Mouse (Mus musculus) megakaryocyte progenitor cell, adult 5-6 weeks (primary cell): ENCODE data around the gene Cd200r4. TPM values are rescaled to one million over a fixed set of nuclear protein-coding genes. Genes with fewer than 3 reads are reported as not detected.
"Not testable (repeated sequence)": the region's sequence is repeated elsewhere in the genome, so short reads cannot be mapped to it uniquely, and the experiment has no call there.

Source experiments
- ATAC-seq: replicated peaks from 2 replicates; pipeline ENCODE4 v1.8.0; 2016; ENCODE audit warnings: mild to moderate bottlenecking, moderate TSS enrichment, inconsistent platforms; ENCODE audit not compliant: poor library complexity
- total RNA-seq, 2 experiments: library from RNA; stranded (forward) in 1 of 2; stranded (reverse) in 1 of 2; fragments of 157-497, 149-512 nt in 1 of 2; fragments of 200-1000 nt in 1 of 2; gene quantifications; 2 replicates each; pipeline versions ENCODE4 v1.2.3 to v1.2.4; 2015 to 2017

Gene Cd200r4
- total RNA-seq (2015) (0.12 and 0.54 TPM in 2 replicates), total RNA-seq (2017) (0.37 TPM in 1 of 2 replicates, not detected in the other)

DNA sequence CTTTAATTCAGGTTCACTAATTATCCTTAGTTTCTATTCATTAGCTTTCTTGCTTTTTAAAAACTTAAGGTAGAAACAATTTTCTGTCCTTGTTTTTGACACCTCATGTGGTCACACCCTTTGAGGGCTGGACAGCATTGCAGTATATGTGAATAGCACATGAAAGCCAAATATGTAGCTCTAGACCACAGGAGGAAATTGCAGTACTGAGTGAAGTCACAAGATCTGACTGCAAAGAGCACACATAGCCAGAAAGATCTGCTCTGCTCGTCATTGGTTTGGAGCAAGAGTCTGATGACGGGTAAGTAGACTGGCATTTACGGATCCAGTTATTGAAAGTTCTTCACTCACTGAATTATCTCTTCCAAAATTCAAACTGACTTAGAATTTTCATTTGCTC lies at the start of gene Cd200r4:
TSS of gene Cd200r4 (plus strand) at position 190 of the 400 bp plus-strand sequence.
- peak; percentile 84 for ATAC-seq

DNA sequence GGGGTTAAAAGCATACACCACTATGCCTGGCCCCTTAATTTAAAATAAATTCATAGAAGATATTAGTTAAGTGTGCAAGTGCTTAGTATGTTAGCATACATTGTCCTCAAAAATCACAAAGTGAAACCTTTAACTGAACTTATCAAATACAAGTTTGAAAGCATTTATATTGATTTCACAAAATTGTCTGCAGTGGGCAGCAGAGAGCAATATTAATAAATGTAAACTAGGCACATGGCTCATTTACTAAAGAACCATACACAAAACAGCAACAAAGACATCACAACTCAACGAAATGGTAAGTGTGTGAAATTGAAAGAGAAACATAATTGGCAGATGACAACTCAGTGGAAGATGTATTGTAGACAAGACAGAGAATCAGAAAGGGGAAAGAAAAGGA lies 49.7 kb upstream of the Cd200r4 start:
- peak; percentile 39; the same call in 1 of the 2 replicates for ATAC-seq

DNA sequence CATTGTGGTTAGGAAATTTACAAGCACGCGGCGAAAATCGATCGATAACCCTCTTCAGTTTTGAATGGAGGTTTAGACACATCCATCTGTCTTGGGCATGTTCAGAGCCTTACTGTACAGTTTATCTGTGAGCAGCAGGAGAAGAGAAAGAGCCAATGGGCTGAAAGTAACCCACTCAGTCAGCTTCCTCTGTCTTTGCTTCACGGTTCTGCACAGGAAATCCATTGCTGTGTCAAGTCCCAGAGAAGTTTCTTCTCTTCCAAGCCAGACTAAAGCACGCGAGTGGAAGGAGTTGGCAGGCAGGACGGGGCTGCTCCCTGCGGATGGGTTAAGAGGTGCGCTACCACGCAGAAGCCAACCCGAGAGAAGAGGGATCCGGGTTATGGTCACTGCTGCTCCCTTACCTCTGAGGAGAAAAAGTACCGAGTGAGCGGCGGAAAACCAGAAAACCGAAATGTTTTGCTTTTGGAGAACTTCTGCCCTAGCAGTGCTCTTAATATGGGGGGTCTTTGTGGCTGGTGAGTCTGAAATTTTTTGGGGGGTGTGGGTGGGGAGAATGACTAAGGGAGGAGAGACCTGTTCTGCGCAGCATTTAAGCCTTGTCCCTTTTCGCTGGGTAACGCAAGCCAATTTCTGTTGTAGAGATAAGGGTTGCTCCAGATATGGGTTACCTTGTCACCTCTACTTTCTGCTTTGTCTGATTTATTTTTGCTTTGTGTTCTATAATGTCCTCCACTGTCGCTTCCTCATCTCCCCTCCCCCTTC lies 45.8 kb upstream of the Cd200r4 start, which contains the start of gene Cd200r1:
TSS of gene Cd200r1 (plus strand) at position 182 of the 765 bp plus-strand sequence.
- peak; percentile 73 for ATAC-seq

DNA sequence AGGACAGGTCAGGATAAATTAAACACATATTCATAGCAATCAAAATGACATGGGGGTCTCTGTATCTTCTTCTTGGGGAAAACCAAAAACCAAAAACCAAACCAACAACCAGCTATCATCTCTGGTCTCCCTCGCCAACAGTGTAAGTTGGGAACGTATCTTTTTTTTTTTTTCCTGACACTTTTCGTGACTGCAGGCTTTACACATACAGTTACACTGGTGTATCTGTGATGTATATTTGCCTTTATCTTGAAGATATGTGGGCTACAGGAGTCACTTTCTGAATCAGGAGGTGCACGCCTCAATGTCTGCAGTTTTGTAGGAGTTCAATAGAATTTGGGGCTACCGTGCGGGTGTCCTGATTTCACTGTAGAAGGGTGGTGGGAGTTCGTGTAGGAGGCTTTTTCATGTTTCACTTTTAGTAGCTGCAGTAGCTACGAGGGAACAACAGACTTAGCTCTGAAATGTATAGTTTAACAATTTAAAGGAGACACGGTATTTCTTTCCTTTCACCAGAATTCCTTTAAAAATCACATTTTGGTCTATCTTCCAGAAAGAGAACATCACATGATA lies 45.1 kb upstream of the Cd200r4 start:
- no peak for ATAC-seq

DNA sequence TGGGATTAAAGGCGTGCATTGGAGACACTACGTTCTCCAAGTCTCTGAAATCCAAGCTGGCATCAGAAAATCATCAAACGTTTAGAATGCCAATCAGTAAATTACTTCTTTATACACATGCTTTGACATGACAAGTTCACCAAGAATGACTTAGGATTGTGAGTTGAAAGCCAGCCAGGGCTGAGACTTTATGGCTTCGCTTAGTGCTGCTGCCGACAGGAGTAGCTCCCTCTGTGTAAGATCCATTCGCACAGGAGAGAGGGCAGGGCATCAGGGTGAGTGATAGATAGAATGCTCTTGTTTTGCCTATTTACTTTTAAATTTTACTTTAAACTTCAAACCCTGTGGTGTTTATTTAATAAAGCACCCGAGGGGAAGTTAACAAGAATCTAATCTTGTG lies 44.0 kb upstream of the Cd200r4 start:
- no peak for ATAC-seq

DNA sequence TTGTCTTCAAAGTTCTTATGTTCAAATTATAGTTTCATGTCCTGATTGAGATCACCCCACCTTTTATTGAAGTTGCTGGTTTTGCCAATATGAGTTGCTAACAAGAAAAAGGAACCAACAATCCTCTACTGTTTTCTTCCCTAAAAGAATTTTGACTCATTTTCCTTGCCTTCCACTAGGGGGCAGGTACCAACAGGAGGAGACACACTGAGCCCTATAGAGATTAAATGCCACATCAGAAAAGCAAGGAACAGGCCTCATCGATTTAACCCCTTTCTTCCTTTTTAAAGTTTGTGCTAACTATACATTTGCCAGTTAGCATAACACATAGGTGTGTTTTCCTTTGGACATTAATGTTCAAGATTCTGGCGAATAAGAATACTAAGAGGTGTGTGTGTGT lies 43.6 kb upstream of the Cd200r4 start:
- ATAC-seq: peak; percentile 78

DNA sequence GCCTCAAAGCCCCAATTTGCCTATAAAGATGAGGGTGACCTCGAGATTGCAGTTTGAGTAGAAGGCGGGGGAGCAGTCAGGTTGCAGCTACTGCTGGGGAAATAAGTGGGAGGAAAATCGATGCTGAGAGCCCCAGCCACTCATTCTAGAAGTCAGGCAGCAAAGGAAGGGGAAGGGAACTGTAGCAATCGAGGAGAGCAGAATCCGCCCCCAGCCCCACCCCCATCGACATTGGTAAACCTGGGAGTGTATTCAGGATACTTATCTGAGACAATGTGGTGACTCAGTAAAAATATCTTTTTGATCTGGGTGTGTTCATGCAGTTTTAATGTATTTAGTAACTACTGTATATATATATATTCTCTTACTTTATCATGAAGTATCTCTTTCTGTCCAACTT lies 39.0 kb upstream of the Cd200r4 start:
- peak; percentile 36 for ATAC-seq

DNA sequence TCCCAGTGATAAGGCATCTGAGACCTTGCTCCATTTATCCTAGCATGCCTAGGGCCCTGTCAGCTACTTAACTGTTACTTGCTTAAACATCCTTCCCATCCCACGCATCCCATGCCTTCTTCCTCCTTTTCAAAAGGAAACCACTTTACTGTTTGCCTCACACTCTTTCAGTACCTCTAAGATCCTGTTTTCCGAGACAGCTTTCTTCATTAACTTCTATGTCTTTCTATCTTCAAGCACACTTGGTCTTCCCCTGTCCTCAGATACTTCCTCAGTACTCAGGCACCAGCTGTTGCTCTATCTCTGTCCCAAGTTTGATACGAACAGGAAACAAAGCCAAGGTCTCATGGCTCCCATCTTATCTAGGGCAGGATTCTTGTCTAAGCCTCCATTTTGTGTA lies 37.9 kb upstream of the Cd200r4 start:
- ATAC-seq: peak; percentile 59

DNA sequence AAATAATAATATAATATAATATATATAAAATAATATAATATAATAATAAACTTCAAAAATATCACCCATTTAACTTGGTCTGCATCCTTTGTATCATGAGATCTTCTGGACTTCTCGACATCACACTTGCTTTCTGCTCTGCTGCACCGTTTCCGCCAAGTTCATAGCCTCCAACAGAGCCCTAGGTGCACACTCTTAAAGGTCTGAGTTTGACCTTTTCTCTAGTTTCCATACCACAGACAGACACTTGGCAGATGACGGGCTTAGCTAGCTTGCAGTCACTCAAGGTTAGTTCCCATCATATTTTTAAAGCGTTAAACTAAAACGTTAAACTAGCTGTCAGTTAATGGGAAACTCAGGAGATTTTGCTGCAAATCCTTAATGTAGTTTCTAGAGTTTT lies 37.3 kb upstream of the Cd200r4 start:
- no peak for ATAC-seq

DNA sequence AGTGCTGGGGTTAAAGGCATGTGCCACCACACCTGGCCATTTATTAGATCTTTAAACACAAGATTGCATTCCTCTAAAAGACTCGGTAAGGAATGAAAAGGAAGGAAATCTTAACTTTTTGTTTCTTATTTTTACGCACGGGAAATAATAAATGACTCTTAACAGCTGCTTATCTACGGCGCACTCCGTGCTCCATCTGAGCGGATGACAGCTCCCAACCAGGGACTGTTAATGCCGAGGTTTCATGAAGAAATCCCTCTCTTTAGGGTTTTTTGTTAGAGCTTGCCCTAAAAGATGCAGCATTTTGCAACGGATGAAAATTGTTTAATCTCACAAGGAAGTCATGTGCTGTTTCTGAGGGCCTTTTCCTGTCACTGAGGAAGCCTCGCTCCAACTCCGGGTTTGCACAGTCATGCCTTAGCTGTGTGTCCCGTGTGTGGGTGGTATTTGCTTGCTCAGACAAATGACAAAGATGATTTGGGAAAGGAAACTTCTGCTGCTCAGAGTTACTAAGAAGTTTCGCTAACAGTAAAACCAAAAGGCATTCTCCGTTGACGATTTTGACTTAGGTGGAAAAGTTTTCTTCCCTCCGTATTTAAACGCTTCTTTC lies 32.9 kb upstream of the Cd200r4 start:
- peak; percentile 96 for ATAC-seq

DNA sequence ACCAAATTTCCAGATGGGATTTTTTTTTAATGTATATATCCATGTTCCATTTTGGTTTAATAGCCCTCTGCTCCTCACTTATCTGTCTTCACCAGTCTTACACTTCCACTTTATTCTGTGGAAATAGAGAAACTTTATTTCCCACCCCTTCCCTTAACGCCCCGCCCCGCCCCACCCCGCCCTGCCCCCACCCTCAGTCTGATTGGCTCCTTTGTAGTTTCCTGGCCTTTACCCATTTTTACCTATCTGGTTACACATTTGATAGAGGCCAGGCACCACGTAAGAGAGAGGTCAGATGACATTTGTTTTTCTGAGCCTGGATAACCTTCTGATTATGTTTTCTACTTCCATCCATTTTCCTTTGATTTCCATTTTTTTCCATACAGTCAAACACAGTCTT lies 32.0 kb upstream of the Cd200r4 start:
- no peak for ATAC-seq

DNA sequence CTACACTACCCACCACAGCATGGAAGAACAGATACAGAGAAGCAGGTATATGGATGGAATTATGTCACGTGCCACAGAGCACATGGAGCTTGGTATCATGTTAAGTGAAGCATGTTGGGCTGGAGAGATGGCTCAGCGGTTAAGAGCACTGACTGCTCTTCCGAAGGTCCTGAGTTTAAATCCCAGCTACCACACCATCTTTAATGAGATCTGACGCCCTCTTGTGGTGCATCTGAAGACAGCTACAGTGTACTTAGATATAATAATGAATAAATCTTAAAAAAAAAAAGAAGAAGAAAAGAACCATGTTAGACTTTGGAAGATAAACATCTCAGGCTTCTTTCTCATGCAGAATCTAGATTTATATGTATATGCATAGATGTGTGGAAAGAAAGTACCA lies 30.8 kb upstream of the Cd200r4 start:
- no peak for ATAC-seq

DNA sequence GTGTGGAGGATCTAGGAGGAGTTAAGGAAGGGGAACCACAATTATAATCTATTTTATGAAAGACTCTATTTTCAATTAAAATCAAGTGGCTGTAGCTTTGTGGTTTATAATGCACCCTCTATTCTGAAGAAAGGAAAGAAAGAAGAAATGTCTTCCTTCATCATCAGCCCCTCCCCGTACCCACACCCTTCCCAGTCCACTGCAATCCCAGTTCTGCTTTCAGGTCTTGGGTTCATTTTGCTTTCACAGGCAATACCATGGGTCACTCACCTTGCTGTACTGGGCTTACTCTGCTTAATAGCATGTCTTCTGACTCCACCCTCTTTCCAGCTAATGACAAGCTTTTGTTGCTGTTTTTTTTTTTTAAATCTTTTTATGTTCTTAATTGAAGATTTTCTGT lies 24.6 kb upstream of the Cd200r4 start:
- ATAC-seq: no peak

DNA sequence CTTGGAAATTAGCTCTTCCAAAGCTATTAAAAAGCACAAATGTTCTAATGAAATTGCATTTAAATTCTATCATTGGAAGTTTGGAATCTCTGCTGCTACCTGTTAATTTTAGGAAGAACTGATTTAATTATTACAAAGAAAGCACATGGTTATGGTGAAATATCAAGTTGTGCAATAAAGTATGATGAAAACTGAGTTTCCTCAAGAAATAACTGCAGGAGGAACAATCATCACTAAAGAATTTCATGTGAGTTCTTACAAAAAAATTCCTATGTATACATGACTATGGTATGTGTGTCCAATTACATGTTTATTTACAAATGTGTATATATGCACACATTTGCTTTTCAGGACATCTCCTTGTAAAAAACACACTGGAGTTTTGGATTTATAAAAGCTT lies 17.1 kb upstream of the Cd200r4 start:
- ATAC-seq: no peak

DNA sequence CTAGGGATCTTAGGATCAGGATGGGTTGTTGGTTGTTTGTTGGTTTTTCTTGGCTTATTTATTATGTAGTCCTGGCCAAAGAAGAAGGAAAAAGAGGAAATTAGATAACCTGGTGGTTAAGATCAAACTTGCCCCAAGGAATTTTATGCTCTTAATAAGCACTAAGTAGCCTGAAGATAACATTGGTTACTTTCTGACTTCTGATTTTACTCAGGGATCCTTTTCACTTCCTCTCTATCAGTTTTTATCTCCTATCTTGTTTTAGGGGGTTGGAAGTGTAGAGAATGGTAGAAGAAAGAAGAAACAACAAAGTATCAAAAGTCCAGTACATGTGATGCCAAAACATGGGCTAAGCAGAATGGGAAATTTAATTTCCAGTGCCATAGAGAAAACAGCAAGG lies 5.6 kb upstream of the Cd200r4 start:
- ATAC-seq: no peak

DNA sequence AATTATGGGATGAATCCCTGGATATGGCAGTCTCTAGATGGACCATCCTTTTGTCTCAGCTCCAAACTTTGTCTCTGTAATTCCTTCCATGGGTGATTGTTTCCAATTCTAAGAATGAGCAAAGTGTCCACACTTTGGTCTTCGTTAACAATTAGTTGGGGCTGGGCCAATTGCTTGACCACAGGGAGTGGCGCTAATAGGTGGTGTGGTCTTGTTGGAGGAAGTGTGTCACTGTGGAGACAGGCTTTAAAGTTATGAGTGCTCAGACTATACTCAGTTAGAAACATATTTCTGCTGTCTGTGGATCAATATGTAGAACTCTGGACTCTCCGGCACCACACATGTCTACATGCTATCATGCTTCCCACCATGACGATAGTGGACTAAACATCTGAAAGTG lies 1.3 kb upstream of the Cd200r4 start:
- not testable (repeated sequence) for ATAC-seq

DNA sequence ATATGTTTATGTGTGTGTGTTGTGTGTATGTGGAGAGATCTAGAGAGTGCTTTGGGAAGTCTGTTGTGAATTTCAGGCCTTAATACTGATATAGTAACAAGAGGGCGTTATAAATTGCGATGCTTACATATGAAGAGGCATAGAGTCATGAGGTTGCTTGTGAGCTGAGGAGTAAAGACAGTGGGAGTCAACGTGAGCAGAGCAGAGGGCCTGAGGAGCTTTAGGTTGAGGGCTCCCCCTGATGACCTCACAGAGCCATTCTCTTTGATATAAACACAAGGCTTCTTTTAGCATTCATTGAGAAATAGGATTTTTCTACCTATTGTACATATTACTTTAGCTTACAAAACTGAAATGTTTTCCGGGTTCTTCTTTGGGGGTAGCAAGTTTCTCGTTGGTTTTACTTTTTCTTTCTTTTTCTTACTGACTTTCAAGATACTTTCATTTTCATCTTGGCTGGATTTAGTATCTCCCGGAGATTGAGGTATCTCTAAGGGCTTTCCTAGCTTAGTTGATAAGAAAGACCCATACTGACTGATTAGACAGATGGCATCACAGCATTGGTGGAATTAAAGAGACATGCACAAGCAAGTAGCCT lies 1.0 kb downstream of the Cd200r4 start:
- no peak for ATAC-seq

DNA sequence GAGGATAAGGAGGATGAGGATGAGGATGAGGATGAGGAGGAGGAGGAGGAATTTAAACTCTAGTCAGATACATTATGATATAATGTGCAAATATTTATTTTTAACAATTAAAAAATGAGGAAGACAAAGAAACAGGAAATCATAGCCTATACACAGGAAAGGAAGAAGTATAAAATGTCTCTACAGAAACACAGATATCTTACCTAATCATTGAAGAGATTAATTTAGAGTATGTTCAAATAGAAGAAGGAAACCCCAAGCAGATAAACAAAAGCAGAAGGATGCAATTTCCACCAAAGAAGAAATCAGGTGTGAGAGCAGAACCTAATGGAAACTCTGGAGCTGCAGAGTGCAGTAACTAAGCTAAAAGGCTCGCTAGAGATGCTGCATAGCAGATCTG lies 6.5 kb downstream of the Cd200r4 start:
- no peak for ATAC-seq

DNA sequence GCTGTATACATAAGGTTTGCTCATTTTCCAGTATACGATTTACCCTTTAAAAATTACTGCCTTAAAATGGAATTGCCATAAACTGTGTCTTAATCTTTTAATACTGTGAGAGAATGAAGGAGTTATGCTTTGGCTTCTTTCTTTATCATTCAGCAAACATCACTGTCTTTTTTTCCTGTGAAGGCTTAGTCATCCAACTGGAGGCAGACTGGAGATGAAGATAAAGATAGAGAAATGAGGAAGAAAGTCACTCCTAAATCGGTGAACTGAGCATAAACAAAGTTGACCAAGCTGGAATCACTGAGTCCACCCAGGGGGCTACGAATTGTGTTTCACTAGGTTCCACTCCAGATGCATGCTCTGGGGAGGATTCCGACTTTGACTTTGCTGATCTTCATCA lies 9.0 kb downstream of the Cd200r4 start:
- ATAC-seq: no peak

DNA sequence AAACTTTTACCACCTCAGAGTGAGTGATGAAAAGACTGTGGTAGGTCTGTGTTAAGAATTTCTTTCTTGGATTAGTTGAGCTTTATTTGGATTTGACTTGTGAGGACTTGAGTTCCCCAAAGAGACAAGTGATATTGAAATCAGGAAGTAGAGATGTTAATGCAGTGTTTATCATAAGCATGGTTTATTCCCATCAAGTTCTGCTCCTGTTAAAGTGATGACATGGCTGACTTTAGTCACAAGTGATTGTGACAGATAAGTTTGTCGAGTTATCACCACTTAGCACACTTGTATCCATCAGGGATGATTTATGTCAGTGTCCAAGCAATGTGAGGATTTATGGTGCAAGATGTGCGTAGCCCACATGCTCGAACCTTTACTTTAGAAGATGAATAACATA lies 20.8 kb downstream of the Cd200r4 start:
- no peak for ATAC-seq

DNA sequence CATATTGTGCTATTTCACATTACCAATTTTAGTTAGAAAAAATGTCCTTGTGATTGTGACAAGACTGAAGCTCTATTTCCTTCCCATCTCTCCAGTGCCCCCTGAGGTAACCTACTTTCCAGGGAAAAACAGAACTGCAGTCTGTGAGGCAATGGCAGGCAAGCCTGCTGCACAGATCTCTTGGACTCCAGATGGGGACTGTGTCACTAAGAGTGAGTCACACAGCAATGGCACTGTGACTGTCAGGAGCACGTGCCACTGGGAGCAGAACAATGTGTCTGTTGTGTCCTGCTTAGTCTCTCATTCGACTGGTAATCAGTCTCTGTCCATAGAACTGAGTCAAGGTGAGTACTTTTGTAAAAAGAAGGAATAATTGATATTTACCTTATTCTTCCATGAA lies 21.7 kb downstream of the Cd200r4 start:
- ATAC-seq: not testable (repeated sequence)

DNA sequence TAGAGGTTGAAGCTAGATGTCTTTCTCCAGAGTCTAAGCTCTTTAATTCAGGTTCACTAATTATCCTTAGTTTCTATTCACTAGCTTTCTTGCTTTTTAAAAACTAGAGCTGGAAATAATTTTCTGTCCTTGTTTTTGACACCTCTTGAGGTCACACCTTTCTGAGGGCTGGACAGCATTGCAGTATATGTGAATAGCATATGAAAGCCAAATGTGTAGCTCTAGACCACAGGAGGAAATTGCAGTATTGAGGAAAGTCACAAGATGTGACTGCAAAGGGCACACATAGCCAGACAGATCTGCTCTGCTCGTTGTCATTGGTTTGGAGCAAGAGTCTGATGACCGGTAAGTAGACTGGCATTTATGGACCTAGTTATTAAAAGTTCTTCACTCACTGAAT lies 55.3 kb downstream of the Cd200r4 start, which contains the start of gene Cd200r2:
TSS of gene Cd200r2 (plus strand) at position 301 of the 400 bp plus-strand sequence.
- ATAC-seq: no peak
